Mouse (Mus musculus): ENCODE results near the gene Tmem132d. TPM values are rescaled to one million over a fixed set of nuclear protein-coding genes. Genes with fewer than 3 reads are reported as not detected.
"Not testable (repeated sequence)": the region's sequence is repeated elsewhere in the genome, so short reads cannot be mapped to it uniquely, and the experiment has no call there.

Gene Tmem132d
- polyA plus RNA-seq, 1 experiment from 2014 or later: 2.1 TPM

DNA sequence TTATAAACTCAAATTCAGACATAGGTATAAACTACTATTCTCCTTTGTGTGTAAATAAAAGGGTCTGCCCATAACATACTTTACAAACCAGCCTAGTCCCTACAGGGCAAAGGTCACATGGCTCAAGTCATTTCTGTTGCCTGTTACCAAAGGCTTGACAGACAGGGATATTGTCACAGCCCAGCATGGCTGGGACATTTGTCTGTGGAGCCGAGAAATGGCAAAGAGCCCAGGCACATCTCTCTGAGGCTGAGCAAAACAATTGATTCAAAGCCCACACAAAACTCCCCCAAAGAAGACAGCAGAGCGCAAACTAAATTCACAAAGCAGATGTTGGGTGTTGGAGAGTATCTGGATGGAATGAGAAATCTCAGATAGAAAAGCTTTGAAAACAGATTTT is 405.8 kb downstream of the Tmem132d start:
- Histone ChIP-seq H3K4me3 (no peak overlapping the region), H3K4me2 (replicated peaks) (no peak overlapping the region), H3K27ac (no peak overlapping the region), H3K27me3 (replicated peaks) (no peaks in the 10 kb centered on the region), H3K9me3 (no peaks in the 10 kb centered on the region), H3K9ac (no peak overlapping the region), H3K36me3 (no peaks in the 10 kb centered on the region), H3K4me1 (no peaks in the 10 kb centered on the region)
- no peak for ATAC-seq (ENCODE audit: low FRiP score, low read depth)
- 36% methylated on average over 2 of the region's 2 CpGs for WGBS

DNA sequence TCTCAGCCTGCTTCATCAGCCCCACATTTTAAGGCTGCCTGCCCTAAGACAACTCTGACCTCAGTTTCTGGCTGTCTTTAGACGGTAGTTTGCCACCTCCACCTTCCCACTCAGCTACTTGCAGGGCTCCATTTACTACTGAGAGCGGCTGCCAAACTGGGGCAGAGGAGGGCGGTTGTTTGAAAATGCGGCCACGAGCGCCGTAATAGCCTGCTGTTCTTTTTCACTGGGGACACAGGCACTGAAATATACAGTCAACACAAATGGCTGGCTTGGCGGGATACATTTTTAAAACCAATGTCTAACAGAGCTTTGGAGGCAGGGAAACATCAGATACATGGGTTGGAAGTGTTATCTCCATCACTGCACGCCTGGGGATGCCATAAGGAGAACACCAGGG is 428.2 kb downstream of the Tmem132d start:
- H3K9ac ChIP-seq: no peak overlapping the region
- 61% methylated on average over 9 of the region's 9 CpGs for WGBS
- H3K27me3 ChIP-seq (replicated peaks): no peaks in the 10 kb centered on the region
- H3K4me1 ChIP-seq: no peaks in the 10 kb centered on the region
- no peaks in the 10 kb centered on the region for H3K36me3 ChIP-seq
- no peak for ATAC-seq (ENCODE audit: low FRiP score, low read depth)
- H3K9me3 ChIP-seq: no peaks in the 10 kb centered on the region
- no peak overlapping the region for H3K27ac ChIP-seq
- no peak overlapping the region for H3K4me2 ChIP-seq (replicated peaks)
- H3K4me3 ChIP-seq: no peak overlapping the region

- no peak overlapping the region for H3K9ac ChIP-seq
- no peaks in the 10 kb centered on the region for H3K27me3 ChIP-seq (replicated peaks)
- no peaks in the 10 kb centered on the region for H3K4me1 ChIP-seq
- no peak overlapping the region for H3K27ac ChIP-seq
- H3K4me2 ChIP-seq (replicated peaks): no peak overlapping the region
- 84% methylated on average over 10 of the region's 10 CpGs for whole genome bisulfite sequencing
- no peaks in the 10 kb centered on the region for H3K36me3 ChIP-seq
- no peak for ATAC-seq (ENCODE audit: low FRiP score, low read depth)
- no peak overlapping the region for H3K4me3 ChIP-seq
- no peaks in the 10 kb centered on the region for H3K9me3 ChIP-seq
These were observed 436.2 kb downstream of the Tmem132d start for GRCm38 (mm10) chr5:127996526-127997245.

- Histone ChIP-seq H3K4me1 (no peaks in the 10 kb centered on the region), H3K4me2 (replicated peaks) (no peak overlapping the region), H3K9ac (no peak overlapping the region), H3K27ac (no peak overlapping the region), H3K36me3 (no peaks in the 10 kb centered on the region), H3K27me3 (replicated peaks) (no peaks in the 10 kb centered on the region), H3K9me3 (no peaks in the 10 kb centered on the region), H3K4me3 (no peak overlapping the region)
- 84% methylated on average over 3 of the region's 3 CpGs for WGBS
- no peak for ATAC-seq (ENCODE audit: low FRiP score, low read depth)
These were observed 439.4 kb downstream of the Tmem132d start for GRCm38 (mm10) chr5:127993460-127993859.

DNA sequence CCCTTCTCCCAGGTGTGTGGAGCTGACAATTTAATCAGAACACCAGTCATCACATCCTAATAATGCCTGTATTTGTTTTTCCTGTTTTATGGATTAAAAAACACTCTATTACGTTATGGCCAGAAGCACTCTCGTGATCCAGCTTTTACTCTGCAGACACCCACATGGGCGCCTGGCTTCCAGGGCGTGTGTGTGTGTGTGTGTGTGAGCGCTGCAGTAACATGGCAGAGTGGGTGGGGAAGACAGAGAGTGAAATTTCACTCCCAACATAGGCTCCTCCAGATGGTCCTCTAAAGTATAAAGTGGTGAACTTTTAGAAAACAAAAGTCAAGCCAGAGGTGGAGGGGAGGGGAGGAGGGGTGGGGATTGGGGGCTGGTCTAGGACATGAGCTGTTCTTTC is 442.1 kb downstream of the Tmem132d start:
- Histone ChIP-seq H3K36me3 (no peaks in the 10 kb centered on the region), H3K4me3 (no peak overlapping the region), H3K27me3 (replicated peaks) (no peaks in the 10 kb centered on the region), H3K9me3 (no peaks in the 10 kb centered on the region), H3K4me1 (no peaks in the 10 kb centered on the region), H3K4me2 (replicated peaks) (no peak overlapping the region), H3K9ac (no peak overlapping the region), H3K27ac (no peak overlapping the region)
- no peak for ATAC-seq (ENCODE audit: low FRiP score, low read depth)
- WGBS: 85% methylated on average over 5 of the region's 5 CpGs

DNA sequence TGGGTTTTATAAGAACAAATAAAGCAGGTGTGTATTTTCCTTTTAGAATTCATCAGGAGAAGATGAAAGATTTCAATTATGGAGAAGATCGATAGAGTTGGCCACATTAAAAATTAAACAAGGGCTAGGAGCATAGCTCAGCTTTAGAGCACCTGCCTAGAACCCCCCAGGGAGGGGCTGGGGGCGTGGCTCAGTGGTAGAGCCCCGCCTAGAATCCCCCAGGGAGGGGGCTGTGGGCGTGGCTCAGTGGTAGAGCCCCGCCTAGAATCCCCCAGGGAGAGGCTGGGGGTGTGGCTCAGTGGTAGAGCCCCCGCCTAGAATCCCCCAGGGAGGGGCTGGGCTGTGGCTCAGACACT is 452.9 kb downstream of the Tmem132d start:
- H3K36me3 ChIP-seq; H3K9ac ChIP-seq; H3K27me3 ChIP-seq (replicated peaks); H3K4me2 ChIP-seq (replicated peaks); H3K4me3 ChIP-seq; H3K9me3 ChIP-seq; ATAC-seq (ENCODE audit: low FRiP score, low read depth); H3K27ac ChIP-seq; H3K4me1 ChIP-seq: not testable (repeated sequence)
- WGBS: 46% methylated on average over 6 of the region's 6 CpGs

GRCm38 (mm10) chr5:127979329-127980002 is 453.4 kb downstream of the Tmem132d start:
- Histone ChIP-seq H3K9ac (no peak overlapping the region), H3K9me3 (no peaks in the 10 kb centered on the region), H3K4me1 (0 out of 2 replicates have a peak, but pooled peaks cover 7% of the 10 kb centered on the region), H3K4me3 (no peak overlapping the region), H3K27me3 (replicated peaks) (no peaks in the 10 kb centered on the region), H3K36me3 (no peaks in the 10 kb centered on the region), H3K27ac (no peak overlapping the region), H3K4me2 (replicated peaks) (no peak overlapping the region)
- no peak for ATAC-seq (ENCODE audit: low FRiP score, low read depth)
- WGBS: 39% methylated on average over 6 of the region's 6 CpGs

- H3K4me1 ChIP-seq: 0 out of 2 replicates have a peak, but pooled peaks cover 7% of the 10 kb centered on the region
- WGBS: 39% methylated on average over 10 of the region's 10 CpGs
- no peaks in the 10 kb centered on the region for H3K36me3 ChIP-seq
- H3K9me3 ChIP-seq: no peaks in the 10 kb centered on the region
- no peaks in the 10 kb centered on the region for H3K27me3 ChIP-seq (replicated peaks)
- no peak overlapping the region for H3K4me2 ChIP-seq (replicated peaks)
- no peak overlapping the region for H3K9ac ChIP-seq
- H3K4me3 ChIP-seq: no peak overlapping the region
- H3K27ac ChIP-seq: no peak overlapping the region
- no peak for ATAC-seq (ENCODE audit: low FRiP score, low read depth)
These were observed 456.2 kb downstream of the Tmem132d start for GRCm38 (mm10) chr5:127976661-127977060.

DNA sequence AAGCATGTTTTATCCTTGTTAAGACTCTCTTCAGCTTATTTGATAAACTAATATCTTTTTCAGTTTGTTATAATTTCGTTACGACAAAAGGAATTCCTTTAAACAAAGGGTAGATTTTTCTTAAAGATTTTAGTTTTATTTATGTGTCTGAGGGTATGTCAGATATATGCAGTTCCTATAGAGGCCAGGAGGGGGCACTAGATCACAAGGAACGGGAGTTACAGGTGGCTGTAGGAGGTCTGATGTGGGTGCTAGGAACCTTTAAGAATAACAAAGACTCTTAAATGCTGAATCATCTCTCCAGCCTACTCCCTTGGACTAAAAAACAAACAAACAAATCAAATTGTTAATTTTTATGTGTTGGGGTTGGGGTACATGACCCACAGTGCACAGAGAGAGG is 467.2 kb downstream of the Tmem132d start:
- H3K4me1 ChIP-seq: no peaks in the 10 kb centered on the region
- 92% methylated on average over 3 of the region's 3 CpGs for WGBS
- H3K9me3 ChIP-seq: no peaks in the 10 kb centered on the region
- H3K27ac ChIP-seq: no peak overlapping the region
- no peak for ATAC-seq (ENCODE audit: low FRiP score, low read depth)
- H3K9ac ChIP-seq: no peak overlapping the region
- H3K36me3 ChIP-seq: no peaks in the 10 kb centered on the region
- no peak overlapping the region for H3K4me2 ChIP-seq (replicated peaks)
- no peaks in the 10 kb centered on the region for H3K27me3 ChIP-seq (replicated peaks)
- H3K4me3 ChIP-seq: no peak overlapping the region

- H3K27me3 ChIP-seq (replicated peaks): no peaks in the 10 kb centered on the region
- no peak for ATAC-seq (ENCODE audit: low FRiP score, low read depth)
- H3K4me3 ChIP-seq: no peak overlapping the region
These were observed 470.2 kb downstream of the Tmem132d start for GRCm38 (mm10) chr5:127962656-127963055.

GRCm38 (mm10) chr5:127956511-127957097 is 476.3 kb downstream of the Tmem132d start:
- 83% methylated on average over 17 of the region's 17 CpGs for WGBS
- Histone ChIP-seq H3K4me1 (no peaks in the 10 kb centered on the region), H3K27me3 (replicated peaks) (no peaks in the 10 kb centered on the region), H3K4me3 (no peak overlapping the region), H3K4me2 (replicated peaks) (no peak overlapping the region), H3K9ac (no peak overlapping the region), H3K36me3 (no peaks in the 10 kb centered on the region), H3K27ac (no peak overlapping the region), H3K9me3 (no peaks in the 10 kb centered on the region)
- no peak for ATAC-seq (ENCODE audit: low FRiP score, low read depth)

More at GRCm38 (mm10) chr5:127962656-127963055, 470.2 kb downstream of the Tmem132d start:
- 89% methylated on average over 4 of the region's 4 CpGs for WGBS
- H3K4me1 ChIP-seq: no peaks in the 10 kb centered on the region
- H3K9ac ChIP-seq: no peak overlapping the region
- H3K9me3 ChIP-seq: no peaks in the 10 kb centered on the region
- H3K4me2 ChIP-seq (replicated peaks): no peak overlapping the region
- H3K36me3 ChIP-seq: no peaks in the 10 kb centered on the region
- no peak overlapping the region for H3K27ac ChIP-seq

- Histone ChIP-seq H3K27me3 (replicated peaks) (no peaks in the 10 kb centered on the region), H3K9ac (no peak overlapping the region), H3K27ac (no peak overlapping the region), H3K4me3 (no peak overlapping the region), H3K9me3 (no peaks in the 10 kb centered on the region), H3K4me2 (replicated peaks) (no peak overlapping the region), H3K36me3 (no peaks in the 10 kb centered on the region), H3K4me1 (no peaks in the 10 kb centered on the region)
- no peak for ATAC-seq (ENCODE audit: low FRiP score, low read depth)
- WGBS: 82% methylated on average over 16 of the region's 16 CpGs
These were observed 478.6 kb downstream of the Tmem132d start for GRCm38 (mm10) chr5:127954231-127954790.
